Mouse (Mus musculus) stomach, embryonic 15.5 days (tissue): ENCODE data around the gene Psmc3. TPM values are rescaled to one million over a fixed set of nuclear protein-coding genes. Genes with fewer than 3 reads are reported as not detected.
"Not testable (repeated sequence)": the region's sequence is repeated elsewhere in the genome, so short reads cannot be mapped to it uniquely, and the experiment has no call there.

ENCODE experiments used
- ATAC-seq: fragments of 200-750 bp; cut with Nextera tagmentation; 2 replicates; pipeline ENCODE4 v1.8.0; 2017; ENCODE audit warnings: low read depth, moderate number of reproducible peaks, moderate TSS enrichment; ENCODE audit not compliant: insufficient read depth, low FRiP score
- H3K27ac ChIP-seq: fragments of 300-500 bp; sonication (generic); 2 replicates; pipeline ENCODE4 v1.5.1; 2015; ENCODE audit warnings: mild to moderate bottlenecking, inconsistent platforms
- H3K27me3 ChIP-seq: fragments of 300-500 bp; sonication (generic); replicated peaks from 2 replicates; pipeline ENCODE4 v1.6.1; 2015; ENCODE audit warnings: inconsistent platforms
- H3K36me3 ChIP-seq: fragments of 300-500 bp; sonication (generic); 2 replicates; pipeline ENCODE4 v1.6.1; 2015; ENCODE audit warnings: inconsistent platforms
- H3K4me1 ChIP-seq: fragments of 300-500 bp; sonication (generic); 2 replicates; pipeline ENCODE4 v1.6.1; 2015; ENCODE audit warnings: inconsistent platforms
- H3K4me2 ChIP-seq: fragments of 300-500 bp; sonication (generic); 2 replicates; pipeline ENCODE4 v1.6.1; 2015; ENCODE audit warnings: mild to moderate bottlenecking, inconsistent platforms
- H3K4me3 ChIP-seq: fragments of 300-500 bp; sonication (generic); replicated peaks from 2 replicates; pipeline ENCODE4 v1.5.1; 2015; ENCODE audit warnings: inconsistent platforms
- H3K9ac ChIP-seq: fragments of 300-500 bp; sonication (generic); 2 replicates; pipeline ENCODE4 v1.6.1; 2015; ENCODE audit warnings: inconsistent platforms
- H3K9me3 ChIP-seq: fragments of 300-500 bp; sonication (generic); 2 replicates; pipeline ENCODE4 v1.6.1; 2016; ENCODE audit warnings: inconsistent platforms
- WGBS: fragments of 180-500 bp; shearing (Covaris S2); methylation state at CpG from one replicate; pipeline ENCODE4 v1.1.7; 2015; 5-methylcytosine and 5-hydroxymethylcytosine counted together
- polyA plus RNA-seq: library from polyadenylated mRNA; unstranded; fragments of >200 nt; fragmentation: Nextera tagmentation; extraction: Ambion mirVana; gene quantifications from 2 replicates; pipeline ENCODE4 v1.2.1, GENCODE M21; 2015

Psmc3 gene
- polyA plus RNA-seq, 1 experiment from 2014 or later = 225 TPM

GRCm38 (mm10) chr2:91031216-91031615 is 22.6 kb upstream of the Psmc3 start:
- H3K27me3 ChIP-seq = no peaks in the 10 kb centered on the region
- no peak overlapping the region for H3K4me3 ChIP-seq
- no peak overlapping the region for H3K9ac ChIP-seq
- 82% methylated on average over 4 of the region's 4 CpGs for WGBS
- no peaks in the 10 kb centered on the region for H3K36me3 ChIP-seq
- no peak overlapping the region for H3K4me2 ChIP-seq
- H3K4me1 ChIP-seq = no peaks in the 10 kb centered on the region
- no peaks in the 10 kb centered on the region for H3K9me3 ChIP-seq
- no peak overlapping the region for H3K27ac ChIP-seq
- ATAC-seq = no peak

GRCm38 (mm10) chr2:91033000-91033399 is 20.8 kb upstream of the Psmc3 start:
- H3K36me3 ChIP-seq = no peaks in the 10 kb centered on the region
- 18% methylated on average over 3 of the region's 3 CpGs for WGBS
- ATAC-seq = no peak

GRCm38 (mm10) chr2:91035385-91035784 is 18.4 kb upstream of the Psmc3 start, which contains the start of gene Rapsn:
Rapsn (plus strand) TSS chr2:91035620.
- Histone ChIP-seq H3K9me3 (no peaks in the 10 kb centered on the region), H3K4me1 (no peaks in the 10 kb centered on the region), H3K27me3 (no peaks in the 10 kb centered on the region), H3K36me3 (no peaks in the 10 kb centered on the region), H3K9ac (no peak within 1 kb of the TSS), H3K4me2 (no peak within 1 kb of the TSS), H3K27ac (no peak within 1 kb of the TSS), H3K4me3 (no peak within 1 kb of the TSS)
- ATAC-seq = peak; percentile 56; the same call in 1 of the 2 replicates
- WGBS = 51% methylated on average over 9 of the region's 9 CpGs

More at GRCm38 (mm10) chr2:91033000-91033399, 20.8 kb upstream of the Psmc3 start:
- H3K4me2 ChIP-seq = no peak overlapping the region
- H3K9ac ChIP-seq = no peak overlapping the region
- no peaks in the 10 kb centered on the region for H3K27me3 ChIP-seq
- no peak overlapping the region for H3K4me3 ChIP-seq
- no peaks in the 10 kb centered on the region for H3K4me1 ChIP-seq
- no peak overlapping the region for H3K27ac ChIP-seq
- H3K9me3 ChIP-seq = no peaks in the 10 kb centered on the region

- Histone ChIP-seq H3K4me3 (no peak overlapping the region), H3K27ac (no peak overlapping the region), H3K4me1 (0 out of 2 replicates have a peak, but pooled peaks cover 3% of the 10 kb centered on the region), H3K27me3 (no peaks in the 10 kb centered on the region), H3K9me3 (no peaks in the 10 kb centered on the region), H3K9ac (no peak overlapping the region), H3K4me2 (no peak overlapping the region), H3K36me3 (no peaks in the 10 kb centered on the region)
- 78% methylated on average over 8 of the region's 8 CpGs for WGBS
- ATAC-seq = no peak
Observed at GRCm38 (mm10) chr2:91041786-91042185, 12.0 kb upstream of the Psmc3 start.

GRCm38 (mm10) chr2:91042651-91043398 is 11.0 kb upstream of the Psmc3 start:
- whole genome bisulfite sequencing = 64% methylated on average over 21 of the region's 21 CpGs
- Histone ChIP-seq H3K36me3 (no peaks in the 10 kb centered on the region), H3K4me2 (0 out of 2 replicates have a peak overlapping the region, but pooled peaks have one; percentile 8), H3K27ac (no peak overlapping the region), H3K4me1 (0 out of 2 replicates have a peak, but pooled peaks cover 3% of the 10 kb centered on the region), H3K9ac (no peak overlapping the region), H3K4me3 (no peak overlapping the region), H3K27me3 (no peaks in the 10 kb centered on the region), H3K9me3 (no peaks in the 10 kb centered on the region)
- no peak for ATAC-seq

- H3K27ac ChIP-seq = no peak overlapping the region
- no peak overlapping the region for H3K9ac ChIP-seq
- WGBS = 72% methylated on average over 13 of the region's 13 CpGs
- no peaks in the 10 kb centered on the region for H3K27me3 ChIP-seq
- H3K4me3 ChIP-seq = no peak overlapping the region
- H3K4me1 ChIP-seq = 0 out of 2 replicates have a peak, but pooled peaks cover 3% of the 10 kb centered on the region
- H3K4me2 ChIP-seq = no peak overlapping the region
- no peak for ATAC-seq
- no peaks in the 10 kb centered on the region for H3K9me3 ChIP-seq
- H3K36me3 ChIP-seq = no peaks in the 10 kb centered on the region
Observed at GRCm38 (mm10) chr2:91044727-91045126, 9.1 kb upstream of the Psmc3 start.

- H3K27ac ChIP-seq, H3K4me1 ChIP-seq, H3K9ac ChIP-seq, H3K4me3 ChIP-seq, H3K9me3 ChIP-seq, H3K36me3 ChIP-seq, H3K4me2 ChIP-seq, H3K27me3 ChIP-seq, ATAC-seq: not testable (repeated sequence)
- 60% methylated on average over 1 of the region's 1 CpGs for WGBS
Observed at GRCm38 (mm10) chr2:91045805-91046204, 8.0 kb upstream of the Psmc3 start.

GRCm38 (mm10) chr2:91047359-91047758 is 6.5 kb upstream of the Psmc3 start:
- WGBS = 75% methylated on average over 9 of the region's 9 CpGs
- no peak overlapping the region for H3K27ac ChIP-seq
- H3K9me3 ChIP-seq = no peaks in the 10 kb centered on the region
- no peaks in the 10 kb centered on the region for H3K36me3 ChIP-seq
- no peak overlapping the region for H3K4me2 ChIP-seq
- no peaks in the 10 kb centered on the region for H3K27me3 ChIP-seq
- no peak for ATAC-seq
- H3K4me1 ChIP-seq = 0 out of 2 replicates have a peak, but pooled peaks cover 3% of the 10 kb centered on the region
- H3K9ac ChIP-seq = no peak overlapping the region
- H3K4me3 ChIP-seq = no peak overlapping the region

- Histone ChIP-seq H3K4me2 (no peak overlapping the region), H3K27me3 (no peaks in the 10 kb centered on the region), H3K27ac (no peak overlapping the region), H3K4me3 (no peak overlapping the region), H3K36me3 (peaks cover 18% of the 10 kb centered on the region), H3K9me3 (no peaks in the 10 kb centered on the region), H3K4me1 (peaks cover 7% of the 10 kb centered on the region), H3K9ac (no peak overlapping the region)
- 73% methylated on average over 3 of the region's 3 CpGs for WGBS
- ATAC-seq = no peak
Observed at GRCm38 (mm10) chr2:91051917-91052316, 1.9 kb upstream of the Psmc3 start.

GRCm38 (mm10) chr2:91052752-91053151 is 1.1 kb upstream of the Psmc3 start:
- H3K36me3 ChIP-seq = peaks cover 26% of the 10 kb centered on the region
- H3K4me3 ChIP-seq = no peak overlapping the region
- no peak overlapping the region for H3K4me2 ChIP-seq
- no peaks in the 10 kb centered on the region for H3K9me3 ChIP-seq
- H3K4me1 ChIP-seq = peaks cover 7% of the 10 kb centered on the region
- no peak for ATAC-seq
- 53% methylated on average over 2 of the region's 2 CpGs for WGBS
- no peak overlapping the region for H3K9ac ChIP-seq
- no peak overlapping the region for H3K27ac ChIP-seq
- H3K27me3 ChIP-seq = no peaks in the 10 kb centered on the region

- Histone ChIP-seq H3K4me2 (peak overlapping the region; percentile 82), H3K9me3 (no peaks in the 10 kb centered on the region), H3K36me3 (peaks cover 31% of the 10 kb centered on the region), H3K4me1 (peaks cover 7% of the 10 kb centered on the region), H3K27me3 (no peaks in the 10 kb centered on the region), H3K9ac (no peak overlapping the region), H3K4me3 (peak overlapping the region; percentile 79), H3K27ac (no peak overlapping the region)
- 0% methylated on average over 6 of the region's 6 CpGs for WGBS
- ATAC-seq = peak; percentile 39
Observed at GRCm38 (mm10) chr2:91053181-91053933, 452 bp upstream of the Psmc3 start.

- Histone ChIP-seq H3K36me3 (peaks cover 70% of the 10 kb centered on the region), H3K9ac (no peak overlapping the region), H3K4me3 (no peak overlapping the region), H3K4me2 (no peak overlapping the region), H3K27ac (no peak overlapping the region), H3K9me3 (no peaks in the 10 kb centered on the region), H3K27me3 (no peaks in the 10 kb centered on the region), H3K4me1 (peaks cover 10% of the 10 kb centered on the region)
- 90% methylated on average over 5 of the region's 5 CpGs for WGBS
- ATAC-seq = no peak
Observed at GRCm38 (mm10) chr2:91058435-91058834, 4.6 kb downstream of the Psmc3 start.
